Mouse (Mus musculus) heart, postnatal 4 days (tissue): ENCODE results near the gene Psmc3. TPM values are rescaled to one million over a fixed set of nuclear protein-coding genes. Genes with fewer than 3 reads are reported as not detected.

Experiments
- DNase-seq: peaks from one replicate; pipeline ENCODE4 v3.0.0; 2021
- total RNA-seq, 2 experiments: library from RNA; stranded (reverse); gene quantifications; 2 replicates each; pipeline ENCODE4 v1.2.3; 2021

Psmc3 gene
- total RNA-seq, 2 experiments from 2014 or later = 240 to 248 TPM

- DNase-seq = no peak
Observed at GRCm38 (mm10) chr2:91113852-91114251, 60.0 kb downstream of the Psmc3 start.

GRCm38 (mm10) chr2:91114781-91115577, 61.2 kb downstream of the Psmc3 start:
- peak; percentile 99 for DNase-seq

- no peak for DNase-seq
Observed at GRCm38 (mm10) chr2:91115578-91115970, 61.8 kb downstream of the Psmc3 start.

Other genes with a start within 250 kb of the Psmc3 start
- gene Mtch2, start 206.9 kb upstream of the Psmc3 start, total RNA-seq = 100 to 1,000 TPM; 189 to 191 TPM
- 1 to 10 TPM; 7.4 to 7.8 TPM for gene C1qtnf4, start 168.1 kb upstream of the Psmc3 start, total RNA-seq
- 10 to 100 TPM; 18.2 to 18.8 TPM for gene Kbtbd4, start 149.3 kb upstream of the Psmc3 start, total RNA-seq
- gene Ndufs3, start 149.2 kb upstream of the Psmc3 start, total RNA-seq = 100 to 1,000 TPM; 538 to 543 TPM
- 100 to 1,000 TPM; 135 to 145 TPM for gene Celf1, start 113.6 kb upstream of the Psmc3 start, total RNA-seq
- gene Rapsn, start 18.4 kb upstream of the Psmc3 start, total RNA-seq = 10 to 100 TPM; 19.3 to 23.3 TPM
- 10 to 100 TPM; 32.6 to 36.8 TPM for gene Slc39a13, start 16.4 kb downstream of the Psmc3 start, total RNA-seq
- 1 to 10 TPM; 2.7 to 3.5 TPM for gene Spi1, start 28.4 kb downstream of the Psmc3 start, total RNA-seq
- 1,000 to 10,000 TPM; 1,781 to 1,857 TPM for gene Mybpc3, start 64.1 kb downstream of the Psmc3 start, total RNA-seq
- gene Madd, start 129.8 kb downstream of the Psmc3 start, total RNA-seq = 1 to 10 TPM; 5.2 to 5.5 TPM
- gene Nr1h3, start 148.8 kb downstream of the Psmc3 start, total RNA-seq = 1 to 10 TPM; 1.6 to 2.7 TPM
- 10 to 100 TPM; 21.0 to 21.8 TPM for gene Acp2, start 148.9 kb downstream of the Psmc3 start, total RNA-seq
- gene Ddb2, start 183.0 kb downstream of the Psmc3 start, total RNA-seq = 1 to 10 TPM; 5.0 to 5.1 TPM
- 10 to 100 TPM; 90.5 to 99.5 TPM for gene Pacsin3, start 201.9 kb downstream of the Psmc3 start, total RNA-seq
- 10 to 100 TPM; 64.1 to 67.4 TPM for gene Arfgap2, start 211.0 kb downstream of the Psmc3 start, total RNA-seq